Mouse (Mus musculus): ENCODE measurements around the gene Gm5039.
"Not testable (repeated sequence)": the region's sequence is repeated elsewhere in the genome, so short reads cannot be mapped to it uniquely, and the experiment has no call there.

The Gm5039 gene

DNA sequence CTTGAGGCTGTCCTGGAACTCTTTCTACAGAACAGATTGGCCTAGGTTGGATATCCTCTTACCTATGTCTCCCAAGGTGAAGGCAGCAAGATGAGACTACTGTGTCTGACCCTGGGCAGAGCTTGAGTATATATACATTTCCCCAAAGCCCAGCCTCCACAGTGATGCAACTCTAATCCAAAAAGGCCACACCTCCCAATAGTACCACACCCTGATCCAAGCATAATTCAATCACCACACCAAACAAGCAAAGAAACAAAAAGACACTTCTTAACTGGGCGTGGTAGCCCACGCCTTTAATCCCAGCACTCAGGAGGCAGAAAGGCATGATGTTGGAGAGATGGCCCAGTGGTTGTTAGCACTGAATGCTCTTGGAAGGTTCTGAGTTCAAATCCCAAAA, at the start of gene Gm5039:
Gm5039 (minus strand) TSS at position 101 of the 400 bp plus-strand sequence.
- not testable (repeated sequence) for DNase-seq (ENCODE audit: low spot score in 2 of 2)

GRCm38 (mm10) chr12:88372018-88372417, 48.2 kb upstream of the Gm5039 start:
- DNase-seq (ENCODE audit: low spot score in 2 of 2) = no peak

DNA sequence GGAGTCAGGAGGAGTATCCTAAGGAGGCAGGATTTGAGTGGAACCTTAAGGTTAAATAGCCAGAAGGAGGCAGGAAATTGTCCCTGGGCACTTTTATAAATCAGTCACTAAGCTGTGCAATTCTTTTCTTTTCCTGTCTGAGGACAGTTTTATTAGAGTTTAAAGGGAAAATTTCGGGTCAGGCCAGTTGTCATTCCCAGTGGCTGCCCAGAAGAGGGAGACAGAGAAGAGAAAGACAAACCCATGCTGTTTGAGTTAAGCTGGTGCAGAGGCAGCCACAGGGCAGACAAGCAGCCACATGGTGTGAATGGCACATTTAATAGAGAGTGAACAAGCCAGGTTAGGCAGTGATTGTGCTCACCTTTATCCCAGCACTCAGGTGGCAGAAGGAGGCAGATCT, 46.5 kb upstream of the Gm5039 start:
- DNase-seq (ENCODE audit: low spot score in 2 of 2) = not testable (repeated sequence)

GRCm38 (mm10) chr12:88369690-88370089, 45.9 kb upstream of the Gm5039 start:
- not testable (repeated sequence) for DNase-seq (ENCODE audit: low spot score in 2 of 2)

DNA sequence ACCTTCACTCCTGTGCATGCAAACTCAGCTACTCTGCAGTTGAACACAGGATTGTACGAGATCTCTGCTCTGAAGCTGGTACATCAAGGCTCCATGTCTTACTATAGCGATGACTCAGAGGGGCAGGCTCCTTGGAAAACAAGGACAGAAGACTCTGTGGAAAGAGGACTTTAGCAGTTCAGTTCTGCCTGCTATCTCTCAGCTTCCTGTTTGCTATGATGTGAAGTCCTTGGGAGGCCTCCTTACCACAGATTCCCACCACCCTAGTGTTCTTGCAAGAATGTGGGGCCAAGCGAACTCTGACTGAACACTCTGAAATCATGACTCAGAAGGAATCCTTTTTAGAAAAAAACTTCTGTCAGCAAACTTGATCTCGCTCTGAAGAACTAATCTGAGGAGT, 44.8 kb upstream of the Gm5039 start:
- DNase-seq (ENCODE audit: low spot score in 2 of 2) = no peak

- no peak for DNase-seq (ENCODE audit: low spot score in 2 of 2)
Measured at GRCm38 (mm10) chr12:88367673-88368072, 43.8 kb upstream of the Gm5039 start.

DNA sequence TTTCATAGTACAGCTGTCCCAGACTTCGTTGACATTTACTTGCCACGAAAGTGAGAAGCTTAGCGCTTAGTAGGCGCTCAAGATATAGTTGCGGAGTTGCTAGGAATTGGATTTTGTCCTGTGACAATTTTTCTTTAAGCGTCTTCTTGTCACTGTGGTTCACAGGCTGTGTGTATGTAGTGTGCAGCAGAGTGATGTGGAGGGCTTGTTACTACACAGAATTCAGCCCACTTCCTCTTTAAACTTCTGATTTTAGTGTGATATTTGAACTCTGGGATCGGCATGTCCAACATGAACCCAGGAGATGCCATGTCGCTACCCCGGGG, 37.3 kb upstream of the Gm5039 start:
- DNase-seq (ENCODE audit: low spot score in 2 of 2) = no peak

DNA sequence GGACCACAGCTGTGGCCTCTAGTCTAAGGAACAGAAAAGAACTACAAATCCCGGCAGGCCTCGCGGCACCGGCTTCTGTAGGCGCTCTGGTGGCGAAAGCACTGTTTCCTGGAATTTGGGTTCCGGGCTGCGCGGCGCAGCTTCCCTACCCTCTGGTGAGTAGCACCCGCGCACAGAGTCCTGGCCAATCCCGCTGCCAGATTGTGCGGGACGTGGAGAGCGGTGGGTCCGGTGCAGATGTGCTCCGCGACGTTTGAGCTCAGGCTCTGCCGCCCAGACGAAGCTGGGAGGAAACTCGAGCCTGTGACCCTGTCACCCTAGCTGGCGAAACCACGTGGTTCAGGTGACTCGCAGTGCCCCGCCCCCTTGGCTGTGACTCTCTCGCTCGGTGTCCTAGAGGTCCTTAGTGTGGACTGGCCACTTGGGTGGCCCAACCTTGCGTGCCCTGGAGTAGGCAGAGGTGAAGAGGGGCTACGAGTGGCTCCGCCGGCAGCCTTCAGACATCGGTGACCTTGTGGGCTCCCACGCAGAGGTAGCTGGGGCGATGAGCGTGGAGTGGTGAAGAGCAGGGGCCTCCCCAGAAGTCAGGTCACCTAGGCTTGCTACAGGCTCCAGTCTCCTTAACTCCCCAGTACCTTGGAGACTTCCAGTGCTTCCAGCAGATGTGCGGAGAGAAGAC, 36.8 kb upstream of the Gm5039 start, which contains the start of gene Adck1:
Adck1 (plus strand) TSS at position 114 of the 679 bp plus-strand sequence.
- DNase-seq (ENCODE audit: low spot score in 2 of 2) = peak; percentile 75 to 81

DNA sequence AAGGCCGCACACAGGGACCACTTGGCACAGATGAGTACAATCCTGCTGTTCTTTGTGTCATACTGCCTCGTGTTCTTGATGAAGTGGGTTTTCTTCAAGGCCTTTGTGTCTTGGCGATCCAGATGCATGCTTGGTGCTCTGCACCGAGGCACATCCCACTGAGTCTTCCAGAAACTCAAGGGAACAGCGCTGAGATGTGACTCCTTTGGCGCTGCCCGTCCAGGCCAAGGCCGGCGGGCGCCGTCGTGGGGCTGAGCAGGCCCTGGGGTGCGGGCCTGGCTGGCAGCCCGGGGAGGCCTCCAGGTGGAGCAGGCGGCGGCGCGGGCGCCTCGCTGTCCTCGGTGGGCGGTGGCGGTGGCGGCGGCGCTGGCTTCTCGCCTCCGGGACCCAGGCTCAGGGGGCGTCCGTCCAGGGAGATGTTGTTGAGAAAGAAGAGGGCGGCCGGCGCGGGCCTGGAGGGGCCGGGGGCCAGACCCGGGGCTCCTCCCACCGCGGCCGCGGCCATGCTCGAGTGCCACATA, 30.4 kb upstream of the Gm5039 start:
- DNase-seq (ENCODE audit: low spot score in 2 of 2) = no peak

- not testable (repeated sequence) for DNase-seq (ENCODE audit: low spot score in 2 of 2)
Measured at GRCm38 (mm10) chr12:88341286-88341685, 17.5 kb upstream of the Gm5039 start.

GRCm38 (mm10) chr12:88336662-88337413, 13.0 kb upstream of the Gm5039 start:
- not testable (repeated sequence) for DNase-seq (ENCODE audit: low spot score in 2 of 2)

DNA sequence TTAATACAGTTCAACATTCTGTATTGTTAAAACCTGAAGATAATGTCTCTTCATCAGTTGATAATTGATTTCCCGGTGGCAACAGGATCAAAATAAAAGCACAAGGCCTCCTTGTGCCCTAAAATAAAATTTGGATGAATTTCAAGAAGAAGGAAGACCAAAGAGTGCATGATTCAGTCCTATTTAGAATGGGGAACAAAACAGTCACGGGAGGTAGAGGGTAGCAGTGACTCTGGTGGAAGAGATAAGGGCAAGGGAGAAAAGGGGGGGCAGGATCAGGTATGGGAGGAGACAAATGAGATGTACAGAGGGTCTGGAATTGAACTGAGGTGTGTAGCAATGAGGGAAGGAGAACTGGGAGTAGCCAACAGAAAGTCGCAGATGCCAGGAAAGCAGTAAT, 9.3 kb downstream of the Gm5039 start:
- no peak for DNase-seq (ENCODE audit: low spot score in 2 of 2)

DNA sequence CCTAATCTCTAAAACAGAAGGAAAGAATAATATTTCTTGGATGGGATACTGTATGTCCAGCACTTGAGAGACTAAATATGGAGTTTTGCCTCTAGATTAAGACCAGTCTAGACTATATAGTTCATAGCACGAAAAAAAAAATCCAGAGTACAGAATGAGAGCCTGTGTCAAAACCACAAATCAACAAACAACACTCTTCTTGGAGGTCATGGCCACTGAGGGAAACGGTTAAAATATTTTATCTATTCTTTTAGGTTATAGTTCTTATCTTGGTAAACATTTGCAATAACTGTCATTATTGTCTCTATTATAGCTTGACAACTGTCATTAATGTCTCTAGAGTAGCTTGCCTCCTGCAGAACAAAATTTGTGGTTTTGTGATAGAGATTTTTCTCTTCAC, 26.7 kb downstream of the Gm5039 start:
- DNase-seq (ENCODE audit: low spot score in 2 of 2) = not testable (repeated sequence)

DNA sequence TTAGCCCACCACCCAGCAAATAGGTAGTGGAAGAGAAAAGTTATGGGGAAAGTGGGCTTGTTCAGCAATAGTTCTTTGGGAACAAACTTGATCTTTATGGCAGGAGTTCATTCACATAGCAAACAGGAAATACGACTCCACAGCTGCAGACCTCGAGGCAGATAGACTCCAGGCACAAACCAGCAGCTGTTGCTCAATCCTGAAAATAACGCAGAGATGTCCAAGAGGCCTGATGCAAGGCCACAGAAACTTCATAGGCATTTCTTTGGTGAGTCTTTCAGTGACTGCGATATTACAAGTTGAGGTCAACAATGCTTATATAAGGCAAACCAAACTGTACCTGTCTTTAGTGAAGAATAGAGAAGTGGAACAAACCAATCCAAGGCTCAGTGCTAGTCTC, 30.7 kb downstream of the Gm5039 start:
- not testable (repeated sequence) for DNase-seq (ENCODE audit: low spot score in 2 of 2)

GRCm38 (mm10) chr12:88285224-88285623, 38.6 kb downstream of the Gm5039 start:
- DNase-seq (ENCODE audit: low spot score in 2 of 2) = not testable (repeated sequence)

DNA sequence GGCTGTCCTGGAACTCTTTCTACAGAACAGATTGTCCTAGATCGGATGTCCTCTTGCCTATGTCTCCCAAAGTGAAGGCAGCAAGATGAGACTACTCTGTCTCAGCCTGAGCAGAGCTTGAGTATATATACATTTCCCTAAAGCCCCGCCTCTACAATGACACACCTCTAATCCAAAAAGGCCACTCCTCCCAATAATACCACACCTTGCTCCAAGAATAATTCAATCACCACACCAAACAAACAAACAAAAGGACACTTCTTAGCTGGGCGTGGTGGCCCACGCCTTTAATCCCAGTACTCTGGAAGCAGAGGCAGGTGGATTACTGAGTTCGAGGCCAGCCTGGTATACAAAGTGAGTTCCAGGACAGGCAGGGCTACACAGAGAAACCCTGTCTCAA, 49.4 kb downstream of the Gm5039 start, which contains the start of gene Gm5662:
Gm5662 (minus strand) TSS at position 101 of the 400 bp plus-strand sequence.
- DNase-seq (ENCODE audit: low spot score in 2 of 2) = not testable (repeated sequence)
